Mouse (Mus musculus) midbrain, embryonic 10.5 days (tissue): Measurements from ENCODE around the gene Ccdc88c. TPM values are rescaled to one million over a fixed set of nuclear protein-coding genes. Genes with fewer than 3 reads are reported as not detected.

Experiments
- DNase-seq: peaks from one replicate; pipeline ENCODE4 v3.0.0-alpha.2; 2017; ENCODE audit warnings: low spot score
- H3K27ac ChIP-seq: fragments of 300-500 bp; sonication (generic); replicated peaks from 2 replicates; pipeline ENCODE4 v1.5.1; 2016; ENCODE audit warnings: mild to moderate bottlenecking
- H3K27me3 ChIP-seq: fragments of 300-500 bp; sonication (generic); 2 replicates; pipeline ENCODE4 v1.6.1; 2016; ENCODE audit warnings: low read depth, mild to moderate bottlenecking; ENCODE audit not compliant: poor library complexity, severe bottlenecking
- H3K36me3 ChIP-seq: fragments of 300-500 bp; sonication (generic); 2 replicates; pipeline ENCODE4 v1.6.1; 2016; ENCODE audit warnings: mild to moderate bottlenecking, moderate library complexity
- H3K4me1 ChIP-seq: fragments of 300-500 bp; sonication (generic); 2 replicates; pipeline ENCODE4 v1.6.1; 2016
- H3K4me3 ChIP-seq: fragments of 300-500 bp; sonication (generic); 2 replicates; pipeline ENCODE4 v1.5.1; 2016; ENCODE audit warnings: mild to moderate bottlenecking, moderate library complexity
- H3K9me3 ChIP-seq: fragments of 300-500 bp; sonication (generic); replicated peaks from 2 replicates; pipeline ENCODE4 v1.6.1; 2016; ENCODE audit warnings: mild to moderate bottlenecking
- WGBS: fragments of 180-500 bp; shearing (Covaris S2); methylation state at CpG from one replicate; pipeline ENCODE4 v1.1.7; 2016; 5-methylcytosine and 5-hydroxymethylcytosine counted together
- polyA plus RNA-seq: library from polyadenylated mRNA; unstranded; fragments of >200 nt; fragmentation: Nextera tagmentation; extraction: Ambion mirVana; gene quantifications from 2 replicates; pipeline ENCODE4 v1.2.1, GENCODE M21; 2016

Gene Ccdc88c
- polyA plus RNA-seq, 1 experiment from 2014 or later = 14.8 TPM

GRCm38 (mm10) chr12:100949146-100949545 is 79.7 kb downstream of the Ccdc88c start:
- Histone ChIP-seq H3K4me1 (peaks cover 19% of the 10 kb centered on the region), H3K4me3 (no peak overlapping the region), H3K27me3 (peaks cover 5% of the 10 kb centered on the region; the same call in 1 of the 2 replicates), H3K36me3 (peaks cover 92% of the 10 kb centered on the region), H3K27ac (no peak overlapping the region), H3K9me3 (no peaks in the 10 kb centered on the region)
- 92% methylated on average over 5 of the region's 5 CpGs for WGBS
- DNase-seq = no peak

GRCm38 (mm10) chr12:100948021-100948420 is 80.8 kb downstream of the Ccdc88c start:
- H3K27me3 ChIP-seq = peaks cover 5% of the 10 kb centered on the region; the same call in 1 of the 2 replicates
- H3K36me3 ChIP-seq = peaks cover 93% of the 10 kb centered on the region

DNA sequence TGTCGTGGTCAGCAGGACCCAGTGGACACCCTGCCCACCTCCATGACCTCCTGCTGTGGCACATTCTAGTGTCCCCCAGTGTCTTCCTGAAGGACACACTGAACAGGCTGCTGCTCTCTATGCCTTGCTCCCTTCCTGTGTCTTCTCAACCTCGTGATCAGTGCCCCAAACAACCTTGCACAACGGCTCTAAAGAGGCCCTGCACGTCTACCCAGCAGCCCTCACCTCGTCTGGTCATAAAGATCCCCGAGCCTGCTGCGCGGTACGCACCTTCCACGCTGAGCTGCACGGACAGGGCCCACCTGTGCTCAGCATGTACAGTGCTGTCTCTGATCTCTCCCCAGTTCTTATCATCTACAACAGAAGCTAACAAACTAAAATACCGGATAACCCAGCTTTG is 82.9 kb downstream of the Ccdc88c start:
- Histone ChIP-seq H3K4me3 (no peak overlapping the region), H3K36me3 (peaks cover 95% of the 10 kb centered on the region), H3K9me3 (no peaks in the 10 kb centered on the region), H3K4me1 (no peaks in the 10 kb centered on the region), H3K27ac (no peak overlapping the region), H3K27me3 (peaks cover 5% of the 10 kb centered on the region; the same call in 1 of the 2 replicates)
- no peak for DNase-seq
- WGBS = 91% methylated on average over 12 of the region's 12 CpGs

More at GRCm38 (mm10) chr12:100948021-100948420, 80.8 kb downstream of the Ccdc88c start:
- no peak overlapping the region for H3K27ac ChIP-seq
- 90% methylated on average over 6 of the region's 6 CpGs for WGBS
- H3K4me3 ChIP-seq = no peak overlapping the region
- no peak for DNase-seq
- H3K9me3 ChIP-seq = no peaks in the 10 kb centered on the region
- peaks cover 10% of the 10 kb centered on the region for H3K4me1 ChIP-seq

DNA sequence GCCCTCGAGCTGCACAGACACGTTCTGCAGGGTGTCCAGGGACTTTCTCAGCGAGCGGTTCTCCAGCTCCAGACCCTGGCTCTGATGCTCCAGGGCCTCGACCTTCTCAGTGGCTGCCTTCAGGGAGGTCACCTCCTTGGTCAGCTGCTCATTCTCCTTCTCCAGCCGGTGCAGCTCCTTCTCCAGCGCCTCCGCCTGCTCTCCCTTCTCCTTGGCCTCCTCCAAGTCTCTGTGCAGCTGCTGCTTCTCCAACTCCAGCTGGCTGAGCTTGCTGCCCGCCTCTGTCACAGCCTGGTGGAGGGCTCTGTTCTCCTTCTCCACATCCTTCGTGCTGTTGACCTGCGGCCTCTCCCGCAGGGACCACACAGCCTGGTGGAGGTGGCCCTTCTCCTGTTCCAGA is 83.4 kb downstream of the Ccdc88c start:
- no peaks in the 10 kb centered on the region for H3K9me3 ChIP-seq
- H3K27me3 ChIP-seq = peaks cover 5% of the 10 kb centered on the region; the same call in 1 of the 2 replicates
- 91% methylated on average over 12 of the region's 12 CpGs for WGBS
- H3K27ac ChIP-seq = no peak overlapping the region
- peaks cover 97% of the 10 kb centered on the region for H3K36me3 ChIP-seq
- no peaks in the 10 kb centered on the region for H3K4me1 ChIP-seq
- no peak overlapping the region for H3K4me3 ChIP-seq
- no peak for DNase-seq

DNA sequence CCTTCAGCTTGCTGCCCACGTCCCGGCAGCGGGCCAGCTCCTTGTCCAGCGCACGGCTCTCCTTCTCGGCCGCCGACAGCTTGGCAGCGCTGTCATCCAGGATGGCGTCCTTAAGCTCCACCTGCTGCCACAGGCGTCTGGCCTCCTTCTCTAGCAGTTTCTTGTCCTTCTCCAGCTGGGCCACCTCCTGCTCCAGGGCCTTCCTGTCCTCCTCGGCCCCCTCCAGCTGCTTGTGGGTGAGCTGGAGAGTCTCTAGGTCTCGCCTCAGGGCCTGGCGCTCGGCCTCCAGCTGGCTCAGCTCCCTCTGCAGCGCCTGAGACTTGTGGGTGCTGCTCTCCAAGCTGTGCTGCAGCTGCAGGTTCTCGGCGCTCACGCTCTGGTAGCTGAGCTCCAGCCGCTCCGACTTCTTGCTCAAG is 83.9 kb downstream of the Ccdc88c start:
- Histone ChIP-seq H3K27ac (no peak overlapping the region), H3K4me3 (no peak overlapping the region), H3K36me3 (peaks cover 99% of the 10 kb centered on the region), H3K9me3 (no peaks in the 10 kb centered on the region), H3K27me3 (peaks cover 5% of the 10 kb centered on the region; the same call in 1 of the 2 replicates), H3K4me1 (no peaks in the 10 kb centered on the region)
- DNase-seq = no peak
- WGBS = 93% methylated on average over 21 of the region's 21 CpGs

- Histone ChIP-seq H3K9me3 (no peaks in the 10 kb centered on the region), H3K4me3 (no peak overlapping the region), H3K4me1 (no peaks in the 10 kb centered on the region), H3K36me3 (peaks cover 99% of the 10 kb centered on the region), H3K27me3 (0 out of 2 replicates have a peak, but pooled peaks cover under 1% of the 10 kb centered on the region), H3K27ac (no peak overlapping the region)
- DNase-seq = no peak
- WGBS = 88% methylated on average over 4 of the region's 4 CpGs
Measured at GRCm38 (mm10) chr12:100943146-100943545, 85.7 kb downstream of the Ccdc88c start.

GRCm38 (mm10) chr12:100941361-100941760 is 87.5 kb downstream of the Ccdc88c start:
- Histone ChIP-seq H3K9me3 (no peaks in the 10 kb centered on the region), H3K27me3 (no peaks in the 10 kb centered on the region), H3K36me3 (peaks cover 99% of the 10 kb centered on the region), H3K4me1 (peaks cover 5% of the 10 kb centered on the region), H3K4me3 (no peak overlapping the region), H3K27ac (no peak overlapping the region)
- DNase-seq = no peak
- WGBS = 84% methylated on average over 3 of the region's 3 CpGs

DNA sequence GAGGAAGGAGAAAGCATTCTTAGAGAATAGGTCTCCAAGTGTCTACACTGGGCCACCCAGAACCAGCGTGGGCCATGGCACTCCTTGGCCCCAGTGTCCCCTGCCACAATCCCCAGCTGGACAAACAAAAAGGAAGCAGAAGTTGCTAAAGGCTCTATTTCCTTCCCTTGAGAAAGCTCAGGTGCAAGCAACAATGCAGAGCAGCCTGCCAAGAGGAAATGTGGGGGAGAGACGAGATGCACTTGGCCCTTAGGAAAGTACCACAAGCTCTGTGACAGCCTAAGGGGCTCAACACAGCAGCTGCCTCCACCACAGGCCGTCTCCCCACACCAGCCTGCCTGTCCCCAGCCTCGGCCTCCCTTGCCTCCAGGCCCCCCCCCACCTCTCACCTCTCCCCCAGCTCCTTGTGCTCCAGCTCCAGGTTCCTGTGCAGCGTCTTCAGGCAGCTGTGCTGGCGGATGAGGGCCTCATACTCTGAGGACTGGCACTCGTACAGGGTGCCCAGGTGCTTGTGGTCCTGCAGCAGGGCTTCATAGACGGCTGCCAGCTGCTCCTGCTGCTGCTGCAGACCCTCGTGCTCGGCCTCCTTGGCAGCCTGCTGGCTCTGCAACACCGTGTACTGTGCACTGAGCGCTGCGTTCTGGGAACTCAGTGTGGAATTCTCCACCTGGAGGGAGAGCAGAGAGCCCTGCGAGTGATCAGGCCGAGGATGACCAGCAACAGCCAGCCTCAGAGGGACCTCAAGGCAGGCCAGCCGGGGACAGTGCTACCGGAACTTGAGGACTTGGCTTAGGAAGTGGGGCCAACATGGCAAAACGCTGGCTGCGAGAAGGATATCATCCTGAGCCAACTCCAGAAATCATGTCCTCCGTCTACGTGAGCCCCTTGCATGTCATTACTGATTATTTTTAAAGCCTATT is 91.2 kb downstream of the Ccdc88c start:
- no peak for DNase-seq
- H3K36me3 ChIP-seq = peaks cover 99% of the 10 kb centered on the region
- WGBS = 89% methylated on average over 21 of the region's 21 CpGs
- no peaks in the 10 kb centered on the region for H3K27me3 ChIP-seq
- H3K9me3 ChIP-seq = no peaks in the 10 kb centered on the region
- H3K4me3 ChIP-seq = no peak overlapping the region
- H3K27ac ChIP-seq = no peak overlapping the region
- peaks cover 5% of the 10 kb centered on the region for H3K4me1 ChIP-seq

- Histone ChIP-seq H3K27me3 (no peaks in the 10 kb centered on the region), H3K9me3 (no peaks in the 10 kb centered on the region), H3K36me3 (peaks cover 100% of the 10 kb centered on the region), H3K4me3 (no peak overlapping the region), H3K27ac (no peak overlapping the region), H3K4me1 (peaks cover 5% of the 10 kb centered on the region)
- no peak for DNase-seq
- WGBS = 89% methylated on average over 4 of the region's 4 CpGs
Measured at GRCm38 (mm10) chr12:100936737-100937136, 92.1 kb downstream of the Ccdc88c start.

DNA sequence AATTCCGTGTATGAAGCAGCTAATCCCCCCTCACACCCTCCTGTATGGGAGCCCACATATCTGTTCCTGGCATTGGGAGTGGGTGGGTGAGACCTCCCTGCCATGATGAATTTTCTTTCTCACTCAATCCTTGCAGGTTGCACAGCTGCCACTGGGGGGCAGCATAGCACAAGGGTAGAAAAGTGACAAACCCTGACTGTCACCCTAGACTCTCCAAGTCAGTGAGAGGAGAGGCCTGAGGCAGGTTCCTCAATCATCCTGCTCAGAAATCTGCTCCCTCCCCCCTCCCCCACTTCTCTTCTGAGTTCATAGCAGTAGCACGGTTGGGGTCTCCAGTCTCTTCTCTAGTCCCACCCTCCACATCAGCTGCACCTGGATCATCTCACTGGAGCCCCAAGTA is 92.7 kb downstream of the Ccdc88c start:
- WGBS = 29% methylated on average over 2 of the region's 2 CpGs
- peaks cover 100% of the 10 kb centered on the region for H3K36me3 ChIP-seq

GRCm38 (mm10) chr12:100934796-100935195 is 94.1 kb downstream of the Ccdc88c start:
- no peaks in the 10 kb centered on the region for H3K9me3 ChIP-seq
- 95% methylated on average over 5 of the region's 5 CpGs for WGBS
- no peak overlapping the region for H3K4me3 ChIP-seq
- no peaks in the 10 kb centered on the region for H3K27me3 ChIP-seq
- no peak overlapping the region for H3K27ac ChIP-seq
- no peak for DNase-seq
- peaks cover 100% of the 10 kb centered on the region for H3K36me3 ChIP-seq
- peaks cover 5% of the 10 kb centered on the region for H3K4me1 ChIP-seq

More for the DNA sequence above, 92.7 kb downstream of the Ccdc88c start:
- Histone ChIP-seq H3K9me3 (no peaks in the 10 kb centered on the region), H3K27ac (no peak overlapping the region), H3K27me3 (no peaks in the 10 kb centered on the region), H3K4me3 (no peak overlapping the region), H3K4me1 (peaks cover 5% of the 10 kb centered on the region)
- DNase-seq = peak; percentile 73

DNA sequence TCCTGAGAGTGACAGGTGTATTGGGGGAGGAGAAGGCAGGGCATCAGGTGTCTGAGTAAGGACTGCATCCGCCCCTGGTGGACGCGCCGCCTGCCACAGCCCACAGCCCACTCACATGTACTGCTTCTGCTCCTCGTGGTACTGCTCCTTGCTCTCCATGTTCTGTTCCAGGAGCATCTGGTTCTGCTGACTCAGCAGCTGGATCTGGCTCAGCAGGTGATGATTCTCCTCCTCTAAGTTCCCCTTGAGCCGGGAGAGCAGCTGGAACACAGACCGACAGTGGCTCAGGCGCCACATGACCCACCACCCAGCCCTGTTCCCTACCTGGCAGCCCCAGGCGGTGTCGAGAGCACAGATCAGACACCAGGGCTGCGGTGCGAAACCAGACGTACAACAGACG is 97.2 kb downstream of the Ccdc88c start:
- H3K27me3 ChIP-seq = no peaks in the 10 kb centered on the region
- 96% methylated on average over 14 of the region's 14 CpGs for WGBS
- no peak overlapping the region for H3K4me3 ChIP-seq
- no peaks in the 10 kb centered on the region for H3K4me1 ChIP-seq
- DNase-seq = no peak
- H3K9me3 ChIP-seq = no peaks in the 10 kb centered on the region
- peaks cover 100% of the 10 kb centered on the region for H3K36me3 ChIP-seq
- H3K27ac ChIP-seq = no peak overlapping the region

DNA sequence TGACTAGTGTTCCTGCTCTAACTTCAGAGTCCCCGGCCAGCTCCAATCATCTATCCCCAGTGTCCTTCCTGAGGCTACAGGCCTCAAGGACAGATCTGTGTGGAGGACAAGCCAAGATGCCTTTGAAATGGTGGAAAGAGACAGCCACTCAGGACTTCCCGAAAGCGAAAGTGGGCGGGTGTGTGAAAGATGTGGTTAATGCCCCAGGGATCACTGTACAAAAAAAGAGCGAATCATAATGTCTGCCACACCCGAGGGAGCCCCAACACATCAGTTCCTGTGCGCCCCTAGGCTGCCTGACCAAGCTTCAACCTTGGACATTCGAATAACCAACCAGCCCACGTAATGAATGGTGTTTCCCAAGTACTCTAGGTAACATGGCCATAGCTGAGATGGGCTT is 100.6 kb downstream of the Ccdc88c start:
- Histone ChIP-seq H3K4me1 (no peaks in the 10 kb centered on the region), H3K36me3 (peaks cover 95% of the 10 kb centered on the region), H3K4me3 (no peak overlapping the region), H3K27ac (no peak overlapping the region), H3K27me3 (no peaks in the 10 kb centered on the region), H3K9me3 (no peaks in the 10 kb centered on the region)
- DNase-seq = no peak
- WGBS = 96% methylated on average over 9 of the region's 9 CpGs
